In the genomic region with DNA sequence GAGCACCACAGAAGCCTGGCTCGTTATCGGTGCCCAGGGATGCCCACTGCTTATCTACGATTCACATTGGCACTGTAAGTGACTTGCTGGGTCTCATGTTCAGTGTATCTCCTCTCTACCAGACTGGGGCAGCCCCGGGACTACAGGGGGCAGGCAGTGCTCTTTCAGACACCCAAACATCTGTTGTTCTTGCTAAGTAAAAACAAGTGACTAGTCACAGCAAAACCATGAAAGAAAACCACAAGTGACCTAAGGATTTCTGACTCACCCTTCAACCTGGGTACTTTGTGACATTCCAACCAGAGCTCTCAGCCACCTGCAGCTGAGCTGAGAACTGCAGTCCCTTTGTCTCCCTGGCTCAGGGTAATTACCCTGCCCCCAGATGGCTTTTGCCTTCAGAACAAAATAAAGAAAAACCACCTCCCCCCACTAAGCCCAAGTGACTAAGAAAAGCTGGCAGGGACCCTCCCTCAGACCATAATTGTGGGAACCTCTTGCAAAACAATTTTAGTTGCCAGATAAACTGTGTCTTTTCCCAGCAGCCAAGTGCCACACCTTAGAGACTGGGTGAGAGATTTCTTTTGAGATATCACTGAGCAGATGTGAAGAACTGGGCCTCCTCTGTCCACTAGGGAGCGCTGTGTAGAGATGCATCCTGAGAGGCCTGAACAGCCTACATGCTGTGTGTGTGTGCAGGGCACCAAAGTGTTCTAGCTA, we compare ENCODE assay signal across 9 mouse cellular contexts. TPM values are rescaled to one million over a fixed set of nuclear protein-coding genes. Genes with fewer than 3 reads are reported as not detected.
DNase-seq lines count a peak whose midpoint lies in the region; ATAC-seq and TF ChIP-seq lines count a peak whose summit lies in the region.
"Had no signal": no experiment of that assay in that cellular context is flagged by ENCODE, and none has a peak within 500 bp of the region (broad histone marks: within the 10 kb centered on the region; RNA-seq: fewer than 3 reads in every experiment).

No protein-coding gene starts in this region.

- peaks cover 3% of the 10 kb centered on the region; the same call in 1 of the 2 replicates for H3K4me1 ChIP-seq in heart, postnatal 0 days (ENCODE audit: control insufficient read depth, insufficient read depth)
- H3K4me1 ChIP-seq in embryonic facial prominence, embryonic 13.5 days, result peaks cover 29% of the 10 kb centered on the region
- peaks cover 33% of the 10 kb centered on the region for H3K4me1 ChIP-seq in limb, embryonic 12.5 days (replicated peaks)

- intact Hi-C loops in heart, postnatal 25 days (cut with DNase I), result no loop called here

- DNase-seq in heart, postnatal 0 days (ENCODE audit: low spot score), result no peak
- DNase-seq in heart, postnatal 25 days (ENCODE audit: low spot score), result no peak
- peak; percentile 88 for DNase-seq in 3134 (ENCODE audit: extremely low read depth, insufficient read length, low spot score)
- DNase-seq in Muller cell, postnatal 12 days (ENCODE audit: inconsistent ontology term), result peak; percentile 97
- peak; percentile 28 to 48 for DNase-seq in natural killer cell, adult 2 months (ENCODE audit: low spot score in 2 of 2)
- no peak for DNase-seq in frontal cortex, postnatal 10 days (ENCODE audit: low spot score in 2 of 2)

- H3K9me3 ChIP-seq in heart, postnatal 0 days (replicated peaks; ENCODE audit: control insufficient read depth, low read length), result no peaks in the 10 kb centered on the region
- H3K9me3 ChIP-seq in embryonic facial prominence, embryonic 13.5 days, result no peaks in the 10 kb centered on the region
- 0 out of 2 replicates have a peak, but pooled peaks cover 3% of the 10 kb centered on the region for H3K9me3 ChIP-seq in limb, embryonic 12.5 days

- no peaks in the 10 kb centered on the region for H3K36me3 ChIP-seq in heart, postnatal 0 days (replicated peaks; ENCODE audit: control insufficient read depth, insufficient read depth, low read length)
- no peaks in the 10 kb centered on the region for H3K36me3 ChIP-seq in embryonic facial prominence, embryonic 13.5 days
- H3K36me3 ChIP-seq in limb, embryonic 12.5 days, result no peaks in the 10 kb centered on the region

- no peak overlapping the region for H3K27ac ChIP-seq in heart, postnatal 0 days (ENCODE audit: low read depth)
- H3K27ac ChIP-seq in embryonic facial prominence, embryonic 13.5 days, result 0 out of 2 replicates have a peak overlapping the region, but pooled peaks have one; percentile 24
- peak overlapping the region; percentile 76 for H3K27ac ChIP-seq in limb, embryonic 12.5 days

- ATAC-seq in heart, postnatal 0 days (ENCODE audit: insufficient read depth, low read depth), result no peak
- peak; percentile 27; the same call in 1 of the 2 replicates for ATAC-seq in embryonic facial prominence, embryonic 13.5 days (ENCODE audit: insufficient number of reproducible peaks, insufficient read depth, low FRiP score, low TSS enrichment, low read depth)
- peak; percentile 58; the same call in 1 of the 2 replicates for ATAC-seq in limb, embryonic 12.5 days (ENCODE audit: insufficient number of reproducible peaks, insufficient read depth, low FRiP score, low TSS enrichment, low read depth)

- H3K4me3 ChIP-seq in heart, postnatal 0 days (ENCODE audit: low read depth, low read length), result no peak overlapping the region
- no peak overlapping the region for H3K4me3 ChIP-seq in embryonic facial prominence, embryonic 13.5 days
- H3K4me3 ChIP-seq in limb, embryonic 12.5 days (replicated peaks), result no peak overlapping the region

- no peak overlapping the region for H3K9ac ChIP-seq in heart, postnatal 0 days (replicated peaks; ENCODE audit: low read depth, low read length)
- H3K9ac ChIP-seq in embryonic facial prominence, embryonic 13.5 days, result no peak overlapping the region
- H3K9ac ChIP-seq in limb, embryonic 12.5 days (replicated peaks), result no peak overlapping the region

- TF ChIP-seq CTCF in heart, postnatal 0 days (IDR thresholded peaks at IDR 0.05; ENCODE audit: low read depth), result peak; percentile 37

- H3K4me2 ChIP-seq in heart, postnatal 0 days (ENCODE audit: low read depth, low read length), result no peak overlapping the region
- no peak overlapping the region for H3K4me2 ChIP-seq in embryonic facial prominence, embryonic 13.5 days
- no peak overlapping the region for H3K4me2 ChIP-seq in limb, embryonic 12.5 days

- 56% methylated on average over 5 of the region's 5 CpGs for WGBS in heart, postnatal 0 days
- WGBS in embryonic facial prominence, embryonic 13.5 days, result 39% methylated on average over 5 of the region's 5 CpGs
- 60% methylated on average over 5 of the region's 5 CpGs for WGBS in limb, embryonic 12.5 days

- H3K27me3 ChIP-seq in heart, postnatal 0 days (ENCODE audit: control insufficient read depth, insufficient read depth, low read length), result no peaks in the 10 kb centered on the region
- no peaks in the 10 kb centered on the region for H3K27me3 ChIP-seq in embryonic facial prominence, embryonic 13.5 days
- H3K27me3 ChIP-seq in limb, embryonic 12.5 days, result no peaks in the 10 kb centered on the region

- no peak for TF ChIP-seq EP300 in heart, postnatal 0 days (IDR thresholded peaks at IDR 0.05; ENCODE audit: low read depth)

RNA-seq across cellular contexts. Expression of gene Spdye4c, which starts 46.4 kb away (rescaled TPM):
- total RNA-seq in heart, postnatal 0 days (2014; rRNA removed; ENCODE audit: low replicate concordance), result not detected in 2 replicates
- polyA plus RNA-seq in heart, postnatal 0 days (2015; fragmentation: Nextera tagmentation; extraction: Ambion mirVana), result not detected in 2 replicates
- total RNA-seq in heart, postnatal 25 days (2021), result not detected
- not detected in 2 replicates for polyA plus RNA-seq in embryonic facial prominence, embryonic 13.5 days (2015; fragmentation: Nextera tagmentation; extraction: Ambion mirVana)
- polyA plus RNA-seq in limb, embryonic 12.5 days (2016; fragmentation: Nextera tagmentation; extraction: Ambion mirVana), result not detected in 2 replicates
- polyA plus RNA-seq: frontal cortex, adult 2 months had no signal

Comparison
In these comparisons a context has a peak if more than half of its experiments do, and no peak if none do; other contexts are left out.
1. DNase-seq: peak in 3134 (single experiment), Muller cell, postnatal 12 days (single experiment) and natural killer cell, adult 2 months (2 of 2); none in heart, postnatal 0 days (single experiment), heart, postnatal 25 days (single experiment) and frontal cortex, postnatal 10 days (0 of 2).